Mouse (Mus musculus): ENCODE measurements around the gene Gm49387. TPM values are rescaled to one million over a fixed set of nuclear protein-coding genes. Genes with fewer than 3 reads are reported as not detected.

The Gm49387 gene
- polyA plus RNA-seq, 1 experiment from 2014 or later, result 2.8 TPM

- no peak overlapping the region for H3K4me2 ChIP-seq (replicated peaks; ENCODE audit: low read depth, low read length)
- no peak overlapping the region for H3K4me3 ChIP-seq (ENCODE audit: low read depth, low read length)
- WGBS, result 91% methylated on average over 14 of the region's 14 CpGs
- no peaks in the 10 kb centered on the region for H3K36me3 ChIP-seq (ENCODE audit: control insufficient read depth, insufficient read depth, low read length)
- H3K9me3 ChIP-seq (ENCODE audit: control insufficient read depth, low read depth, low read length), result no peaks in the 10 kb centered on the region; the same call in 1 of the 2 replicates
- H3K9ac ChIP-seq (replicated peaks; ENCODE audit: low read depth, low read length), result no peak overlapping the region
- H3K27me3 ChIP-seq (ENCODE audit: control insufficient read depth, insufficient read depth, low read length), result no peaks in the 10 kb centered on the region
- no peak overlapping the region for H3K27ac ChIP-seq (ENCODE audit: low read length)
- H3K4me1 ChIP-seq (ENCODE audit: control insufficient read depth, insufficient read depth, low read length), result no peaks in the 10 kb centered on the region
- ATAC-seq (ENCODE audit: insufficient number of reproducible peaks, insufficient read depth, low FRiP score, low read depth), result no peak
Observed at GRCm38 (mm10) chr14:31601908-31602615, 38.6 kb downstream of the Gm49387 start.

- H3K4me2 ChIP-seq (replicated peaks; ENCODE audit: low read depth, low read length), result no peak overlapping the region
- H3K27me3 ChIP-seq (ENCODE audit: control insufficient read depth, insufficient read depth, low read length), result no peaks in the 10 kb centered on the region
- H3K27ac ChIP-seq (ENCODE audit: low read length), result no peak overlapping the region
- no peaks in the 10 kb centered on the region for H3K36me3 ChIP-seq (ENCODE audit: control insufficient read depth, insufficient read depth, low read length)
- 92% methylated on average over 4 of the region's 4 CpGs for WGBS
- no peak overlapping the region for H3K4me3 ChIP-seq (ENCODE audit: low read depth, low read length)
- ATAC-seq (ENCODE audit: insufficient number of reproducible peaks, insufficient read depth, low FRiP score, low read depth), result no peak
- H3K9ac ChIP-seq (replicated peaks; ENCODE audit: low read depth, low read length), result no peak overlapping the region
- H3K4me1 ChIP-seq (ENCODE audit: control insufficient read depth, insufficient read depth, low read length), result no peaks in the 10 kb centered on the region
- H3K9me3 ChIP-seq (ENCODE audit: control insufficient read depth, low read depth, low read length), result no peaks in the 10 kb centered on the region; the same call in 1 of the 2 replicates
Observed at GRCm38 (mm10) chr14:31597446-31597845, 43.2 kb downstream of the Gm49387 start.

GRCm38 (mm10) chr14:31596408-31596807 is 44.3 kb downstream of the Gm49387 start:
- no peaks in the 10 kb centered on the region for H3K4me1 ChIP-seq (ENCODE audit: control insufficient read depth, insufficient read depth, low read length)
- no peaks in the 10 kb centered on the region; the same call in 1 of the 2 replicates for H3K9me3 ChIP-seq (ENCODE audit: control insufficient read depth, low read depth, low read length)
- no peak overlapping the region for H3K9ac ChIP-seq (replicated peaks; ENCODE audit: low read depth, low read length)
- no peak overlapping the region for H3K4me3 ChIP-seq (ENCODE audit: low read depth, low read length)
- H3K27me3 ChIP-seq (ENCODE audit: control insufficient read depth, insufficient read depth, low read length), result no peaks in the 10 kb centered on the region
- no peak overlapping the region for H3K4me2 ChIP-seq (replicated peaks; ENCODE audit: low read depth, low read length)
- H3K36me3 ChIP-seq (ENCODE audit: control insufficient read depth, insufficient read depth, low read length), result no peaks in the 10 kb centered on the region
- no peak overlapping the region for H3K27ac ChIP-seq (ENCODE audit: low read length)
- no peak for ATAC-seq (ENCODE audit: insufficient number of reproducible peaks, insufficient read depth, low FRiP score, low read depth)
- WGBS, result 73% methylated on average over 7 of the region's 7 CpGs

GRCm38 (mm10) chr14:31594693-31595092 is 46.0 kb downstream of the Gm49387 start:
- Histone ChIP-seq H3K27ac (ENCODE audit: low read length) (no peak overlapping the region), H3K9me3 (ENCODE audit: control insufficient read depth, low read depth, low read length) (no peaks in the 10 kb centered on the region; the same call in 1 of the 2 replicates), H3K4me2 (replicated peaks; ENCODE audit: low read depth, low read length) (no peak overlapping the region), H3K9ac (replicated peaks; ENCODE audit: low read depth, low read length) (no peak overlapping the region), H3K4me3 (ENCODE audit: low read depth, low read length) (no peak overlapping the region), H3K4me1 (ENCODE audit: control insufficient read depth, insufficient read depth, low read length) (no peaks in the 10 kb centered on the region), H3K36me3 (ENCODE audit: control insufficient read depth, insufficient read depth, low read length) (no peaks in the 10 kb centered on the region), H3K27me3 (ENCODE audit: control insufficient read depth, insufficient read depth, low read length) (no peaks in the 10 kb centered on the region)
- no peak for ATAC-seq (ENCODE audit: insufficient number of reproducible peaks, insufficient read depth, low FRiP score, low read depth)
- 77% methylated on average over 3 of the region's 3 CpGs for WGBS

- no peak overlapping the region for H3K4me2 ChIP-seq (replicated peaks; ENCODE audit: low read depth, low read length)
- no peak overlapping the region for H3K9ac ChIP-seq (replicated peaks; ENCODE audit: low read depth, low read length)
- 80% methylated on average over 2 of the region's 2 CpGs for WGBS
- H3K4me1 ChIP-seq (ENCODE audit: control insufficient read depth, insufficient read depth, low read length), result no peaks in the 10 kb centered on the region
- no peaks in the 10 kb centered on the region for H3K36me3 ChIP-seq (ENCODE audit: control insufficient read depth, insufficient read depth, low read length)
- H3K9me3 ChIP-seq (ENCODE audit: control insufficient read depth, low read depth, low read length), result no peaks in the 10 kb centered on the region; the same call in 1 of the 2 replicates
- no peak overlapping the region for H3K27ac ChIP-seq (ENCODE audit: low read length)
- no peaks in the 10 kb centered on the region for H3K27me3 ChIP-seq (ENCODE audit: control insufficient read depth, insufficient read depth, low read length)
- no peak for ATAC-seq (ENCODE audit: insufficient number of reproducible peaks, insufficient read depth, low FRiP score, low read depth)
- no peak overlapping the region for H3K4me3 ChIP-seq (ENCODE audit: low read depth, low read length)
Observed at GRCm38 (mm10) chr14:31593036-31593435, 47.6 kb downstream of the Gm49387 start.

- no peak within 1 kb of the TSS for H3K9ac ChIP-seq (replicated peaks; ENCODE audit: low read depth, low read length)
- 76% methylated on average over 3 of the region's 3 CpGs for WGBS
- no peak within 1 kb of the TSS for H3K4me3 ChIP-seq (ENCODE audit: low read depth, low read length)
- no peak within 1 kb of the TSS for H3K27ac ChIP-seq (ENCODE audit: low read length)
- no peak within 1 kb of the TSS for H3K4me2 ChIP-seq (replicated peaks; ENCODE audit: low read depth, low read length)
- no peaks in the 10 kb centered on the region for H3K27me3 ChIP-seq (ENCODE audit: control insufficient read depth, insufficient read depth, low read length)
- H3K9me3 ChIP-seq (ENCODE audit: control insufficient read depth, low read depth, low read length), result no peaks in the 10 kb centered on the region
- no peaks in the 10 kb centered on the region for H3K36me3 ChIP-seq (ENCODE audit: control insufficient read depth, insufficient read depth, low read length)
- no peak for ATAC-seq (ENCODE audit: insufficient number of reproducible peaks, insufficient read depth, low FRiP score, low read depth)
- H3K4me1 ChIP-seq (ENCODE audit: control insufficient read depth, insufficient read depth, low read length), result no peaks in the 10 kb centered on the region
Observed at GRCm38 (mm10) chr14:31591243-31591642, 49.4 kb downstream of the Gm49387 start, which contains the start of gene Colq. Colq (minus strand) TSS chr14:31591343.

GRCm38 (mm10) chr14:31586451-31586850 is 54.2 kb downstream of the Gm49387 start:
- no peak overlapping the region for H3K9ac ChIP-seq (replicated peaks; ENCODE audit: low read depth, low read length)
- no peak overlapping the region for H3K27ac ChIP-seq (ENCODE audit: low read length)
- no peaks in the 10 kb centered on the region for H3K27me3 ChIP-seq (ENCODE audit: control insufficient read depth, insufficient read depth, low read length)
- no peaks in the 10 kb centered on the region for H3K36me3 ChIP-seq (ENCODE audit: control insufficient read depth, insufficient read depth, low read length)
- H3K9me3 ChIP-seq (ENCODE audit: control insufficient read depth, low read depth, low read length), result no peaks in the 10 kb centered on the region
- no peak overlapping the region for H3K4me2 ChIP-seq (replicated peaks; ENCODE audit: low read depth, low read length)
- ATAC-seq (ENCODE audit: insufficient number of reproducible peaks, insufficient read depth, low FRiP score, low read depth), result no peak
- no peak overlapping the region for H3K4me3 ChIP-seq (ENCODE audit: low read depth, low read length)
- no peaks in the 10 kb centered on the region for H3K4me1 ChIP-seq (ENCODE audit: control insufficient read depth, insufficient read depth, low read length)
- WGBS, result 86% methylated on average over 8 of the region's 8 CpGs

GRCm38 (mm10) chr14:31583082-31583481 is 57.6 kb downstream of the Gm49387 start:
- H3K27ac ChIP-seq (ENCODE audit: low read length), result no peak overlapping the region
- H3K4me3 ChIP-seq (ENCODE audit: low read depth, low read length), result no peak overlapping the region
- no peaks in the 10 kb centered on the region for H3K27me3 ChIP-seq (ENCODE audit: control insufficient read depth, insufficient read depth, low read length)
- H3K4me1 ChIP-seq (ENCODE audit: control insufficient read depth, insufficient read depth, low read length), result no peaks in the 10 kb centered on the region
- no peak overlapping the region for H3K9ac ChIP-seq (replicated peaks; ENCODE audit: low read depth, low read length)
- H3K4me2 ChIP-seq (replicated peaks; ENCODE audit: low read depth, low read length), result no peak overlapping the region
- no peaks in the 10 kb centered on the region for H3K36me3 ChIP-seq (ENCODE audit: control insufficient read depth, insufficient read depth, low read length)
- WGBS, result 81% methylated on average over 7 of the region's 9 CpGs
- H3K9me3 ChIP-seq (ENCODE audit: control insufficient read depth, low read depth, low read length), result no peaks in the 10 kb centered on the region
- ATAC-seq (ENCODE audit: insufficient number of reproducible peaks, insufficient read depth, low FRiP score, low read depth), result no peak
